Mouse (Mus musculus) B cell, adult 2 months (primary cell): ENCODE data around the gene Mdm2.

Experiments
- DNase-seq, 2 experiments: peaks; one replicate each; pipeline ENCODE4 v3.0.0; 2022

Mdm2 gene

GRCm38 (mm10) chr10:117666947-117667630, 43.5 kb downstream of the Mdm2 start:
- no peak for DNase-seq

GRCm38 (mm10) chr10:117666361-117666760, 44.2 kb downstream of the Mdm2 start:
- no peak for DNase-seq

- no peak for DNase-seq
Measured at GRCm38 (mm10) chr10:117665376-117666275, 44.9 kb downstream of the Mdm2 start.

GRCm38 (mm10) chr10:117664926-117665209, 45.7 kb downstream of the Mdm2 start:
- DNase-seq = no peak

- no peak for DNase-seq
Measured at GRCm38 (mm10) chr10:117664208-117664925, 46.2 kb downstream of the Mdm2 start.

- DNase-seq = no peak
Measured at GRCm38 (mm10) chr10:117663865-117664200, 46.7 kb downstream of the Mdm2 start.

- peak; percentile 47 to 50 for DNase-seq
Measured at GRCm38 (mm10) chr10:117663056-117663864, 47.3 kb downstream of the Mdm2 start.

GRCm38 (mm10) chr10:117662316-117663055, 48.1 kb downstream of the Mdm2 start:
- DNase-seq = no peak

- DNase-seq = peak; percentile 60 to 69
Measured at GRCm38 (mm10) chr10:117659819-117660218, 50.7 kb downstream of the Mdm2 start.

- no peak for DNase-seq
Measured at GRCm38 (mm10) chr10:117659430-117659813, 51.1 kb downstream of the Mdm2 start.

- no peak for DNase-seq
Measured at GRCm38 (mm10) chr10:117658522-117659429, 51.8 kb downstream of the Mdm2 start.

GRCm38 (mm10) chr10:117657659-117658306, 52.8 kb downstream of the Mdm2 start:
- no peak for DNase-seq

- no peak for DNase-seq
Measured at GRCm38 (mm10) chr10:117656985-117657658, 53.4 kb downstream of the Mdm2 start.

- no peak for DNase-seq
Measured at GRCm38 (mm10) chr10:117656662-117656962, 53.9 kb downstream of the Mdm2 start.

GRCm38 (mm10) chr10:117655908-117656661, 54.5 kb downstream of the Mdm2 start:
- DNase-seq = no peak

- DNase-seq = no peak
Measured at GRCm38 (mm10) chr10:117655460-117655859, 55.1 kb downstream of the Mdm2 start.

- no peak for DNase-seq
Measured at GRCm38 (mm10) chr10:117654576-117655123, 55.9 kb downstream of the Mdm2 start.

GRCm38 (mm10) chr10:117653779-117654173, 56.8 kb downstream of the Mdm2 start:
- no peak for DNase-seq
